Mouse (Mus musculus) kidney, postnatal 0 days (tissue): Measurements from ENCODE around the gene P3h2. TPM values are rescaled to one million over a fixed set of nuclear protein-coding genes. Genes with fewer than 3 reads are reported as not detected.

ENCODE experiments used
- ATAC-seq: fragments of 200-750 bp; cut with Nextera tagmentation; replicated peaks from 2 replicates; pipeline ENCODE4 v1.8.0; 2017; ENCODE audit warnings: low read depth, moderate number of reproducible peaks, moderate TSS enrichment, moderate library complexity; ENCODE audit not compliant: low FRiP score
- DNase-seq: peaks from one replicate; pipeline ENCODE4 v3.0.0-alpha.2; 2016; ENCODE audit warnings: low spot score
- H3K27ac ChIP-seq: fragments of 300-500 bp; sonication (generic); 2 replicates; pipeline ENCODE4 v1.5.1; 2014; ENCODE audit warnings: mild to moderate bottlenecking
- H3K27me3 ChIP-seq: fragments of 300-500 bp; sonication (generic); 2 replicates; pipeline ENCODE4 v1.6.1; 2014; ENCODE audit warnings: low read length, mixed read lengths; ENCODE audit not compliant: insufficient read depth
- H3K36me3 ChIP-seq: fragments of 300-500 bp; sonication (generic); 2 replicates; pipeline ENCODE4 v1.6.1; 2014; ENCODE audit warnings: low read length, mixed read lengths; ENCODE audit not compliant: insufficient read depth
- H3K4me1 ChIP-seq: fragments of 300-500 bp; sonication (generic); replicated peaks from 2 replicates; pipeline ENCODE4 v1.6.1; 2014; ENCODE audit warnings: antibody characterized with exemption, low read length, mixed read lengths; ENCODE audit not compliant: insufficient read depth
- H3K4me2 ChIP-seq: fragments of 300-500 bp; sonication (generic); 2 replicates; pipeline ENCODE4 v1.6.1; 2014; ENCODE audit warnings: mild to moderate bottlenecking, low read length, moderate library complexity, mixed read lengths
- H3K4me3 ChIP-seq: fragments of 300-500 bp; sonication (generic); replicated peaks from 2 replicates; pipeline ENCODE4 v1.5.1; 2014; ENCODE audit warnings: low read depth, low read length
- H3K9ac ChIP-seq: fragments of 300-500 bp; sonication (generic); 2 replicates; pipeline ENCODE4 v1.6.1; 2014; ENCODE audit warnings: low read depth, low read length
- H3K9me3 ChIP-seq: fragments of 300-500 bp; sonication (generic); replicated peaks from 2 replicates; pipeline ENCODE4 v1.6.1; 2016; ENCODE audit warnings: low read length, inconsistent platforms, mixed read lengths
- CTCF ChIP-seq: IDR thresholded peaks from 2 replicates; pipeline ENCODE4 v1.5.1; 2016; ENCODE audit warnings: antibody characterized with exemption, low read depth, mild to moderate bottlenecking, moderate library complexity
- WGBS: fragments of 180-500 bp; shearing (Covaris S2); extraction: QIAGEN DNeasy Blood & Tissue Kit; methylation state at CpG from one replicate; pipeline ENCODE4 v1.1.7; 2014; 5-methylcytosine and 5-hydroxymethylcytosine counted together
- polyA plus RNA-seq: library from polyadenylated mRNA; unstranded; fragments of >200 nt; fragmentation: Nextera tagmentation; extraction: Ambion mirVana; gene quantifications from 2 replicates; pipeline ENCODE4 v1.2.1, GENCODE M21; 2015

P3h2 gene
- polyA plus RNA-seq, 1 experiment from 2014 or later: 14.7 TPM

DNA sequence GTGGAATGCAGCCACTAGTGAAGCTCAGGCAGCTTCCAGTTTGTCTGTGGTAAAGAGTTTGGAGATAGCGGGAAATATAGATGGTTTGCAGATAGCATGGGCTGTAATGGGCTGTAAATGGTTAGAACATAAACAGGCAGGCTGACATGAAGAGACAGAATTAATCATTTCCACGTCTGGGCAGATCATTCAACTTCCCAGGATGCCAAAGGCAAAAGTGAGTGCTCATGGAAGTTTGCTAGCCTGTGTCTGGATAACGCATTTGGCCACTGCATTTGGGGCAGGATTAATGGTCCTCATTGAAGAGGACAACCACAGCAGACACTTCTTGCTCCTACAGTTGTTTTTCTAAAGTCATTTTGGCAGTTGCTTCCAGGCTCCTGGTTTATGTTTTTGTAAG, 52.0 kb downstream of the P3h2 start:
- no peak overlapping the region for H3K9ac ChIP-seq
- 46% methylated on average over 3 of the region's 3 CpGs for WGBS
- H3K27ac ChIP-seq: no peak overlapping the region
- no peak for TF ChIP-seq CTCF
- no peaks in the 10 kb centered on the region for H3K27me3 ChIP-seq
- DNase-seq (no peak), ATAC-seq (no peak)
- H3K9me3 ChIP-seq: no peaks in the 10 kb centered on the region
- no peak overlapping the region for H3K4me2 ChIP-seq
- no peaks in the 10 kb centered on the region for H3K36me3 ChIP-seq
- H3K4me1 ChIP-seq: peaks cover 24% of the 10 kb centered on the region
- no peak overlapping the region for H3K4me3 ChIP-seq

GRCm38 (mm10) chr16:26049393-26050087, 56.0 kb downstream of the P3h2 start:
- Histone ChIP-seq H3K27me3 (no peaks in the 10 kb centered on the region), H3K27ac (peak overlapping the region; percentile 27), H3K4me3 (no peak overlapping the region), H3K9me3 (no peaks in the 10 kb centered on the region), H3K9ac (no peak overlapping the region), H3K36me3 (no peaks in the 10 kb centered on the region), H3K4me2 (no peak overlapping the region), H3K4me1 (peaks cover 24% of the 10 kb centered on the region)
- DNase-seq (peak; percentile 96), ATAC-seq (peak; percentile 92)
- no peak for TF ChIP-seq CTCF
- 17% methylated on average over 5 of the region's 5 CpGs for whole genome bisulfite sequencing

GRCm38 (mm10) chr16:26047870-26048269, 57.7 kb downstream of the P3h2 start:
- no peak overlapping the region for H3K9ac ChIP-seq
- DNase-seq (no peak), ATAC-seq (no peak)
- no peaks in the 10 kb centered on the region for H3K9me3 ChIP-seq
- H3K36me3 ChIP-seq: no peaks in the 10 kb centered on the region
- TF ChIP-seq CTCF: no peak
- 0 out of 2 replicates have a peak overlapping the region, but pooled peaks have one; percentile 27 for H3K27ac ChIP-seq
- peaks cover 18% of the 10 kb centered on the region for H3K4me1 ChIP-seq
- H3K27me3 ChIP-seq: no peaks in the 10 kb centered on the region
- H3K4me3 ChIP-seq: no peak overlapping the region
- 73% methylated on average over 3 of the region's 3 CpGs for WGBS
- H3K4me2 ChIP-seq: no peak overlapping the region

DNA sequence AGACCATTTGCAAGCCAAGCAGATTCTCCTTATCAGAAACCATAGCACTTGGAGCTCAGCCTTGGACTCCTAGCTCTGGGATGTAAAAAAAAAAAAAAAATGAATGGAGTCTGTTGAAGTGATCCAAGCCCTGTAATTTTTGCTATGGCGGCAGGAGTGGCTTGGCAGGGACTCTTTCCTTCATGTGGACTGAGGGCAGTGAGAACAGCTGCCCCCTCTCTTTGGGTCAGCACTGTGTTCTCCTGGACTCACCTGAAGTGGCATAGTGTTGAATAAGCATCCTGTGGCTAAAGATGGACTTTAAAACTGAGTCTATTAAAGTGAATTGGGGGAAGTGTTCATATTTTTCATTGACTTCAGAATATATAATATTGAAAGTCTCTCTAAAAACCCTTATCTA, 58.2 kb downstream of the P3h2 start:
- TF ChIP-seq CTCF: no peak
- WGBS: 87% methylated on average over 1 of the region's 1 CpGs
- Histone ChIP-seq H3K4me1 (peaks cover 19% of the 10 kb centered on the region), H3K4me3 (no peak overlapping the region), H3K9me3 (no peaks in the 10 kb centered on the region), H3K27ac (no peak overlapping the region), H3K36me3 (no peaks in the 10 kb centered on the region), H3K9ac (no peak overlapping the region), H3K4me2 (no peak overlapping the region), H3K27me3 (no peaks in the 10 kb centered on the region)
- ATAC-seq: no peak
- DNase-seq: no peak

- Histone ChIP-seq H3K27ac (no peak overlapping the region; the same call in 1 of the 2 replicates), H3K27me3 (no peaks in the 10 kb centered on the region), H3K4me3 (no peak overlapping the region), H3K9ac (no peak overlapping the region), H3K9me3 (no peaks in the 10 kb centered on the region), H3K4me1 (0 out of 2 replicates have a peak, but pooled peaks cover 6% of the 10 kb centered on the region), H3K4me2 (no peak overlapping the region), H3K36me3 (no peaks in the 10 kb centered on the region)
- TF ChIP-seq CTCF: no peak
- ATAC-seq (no peak), DNase-seq (no peak)
- 52% methylated on average over 2 of the region's 2 CpGs for WGBS
These were observed 63.7 kb downstream of the P3h2 start for GRCm38 (mm10) chr16:26041929-26042303.

DNA sequence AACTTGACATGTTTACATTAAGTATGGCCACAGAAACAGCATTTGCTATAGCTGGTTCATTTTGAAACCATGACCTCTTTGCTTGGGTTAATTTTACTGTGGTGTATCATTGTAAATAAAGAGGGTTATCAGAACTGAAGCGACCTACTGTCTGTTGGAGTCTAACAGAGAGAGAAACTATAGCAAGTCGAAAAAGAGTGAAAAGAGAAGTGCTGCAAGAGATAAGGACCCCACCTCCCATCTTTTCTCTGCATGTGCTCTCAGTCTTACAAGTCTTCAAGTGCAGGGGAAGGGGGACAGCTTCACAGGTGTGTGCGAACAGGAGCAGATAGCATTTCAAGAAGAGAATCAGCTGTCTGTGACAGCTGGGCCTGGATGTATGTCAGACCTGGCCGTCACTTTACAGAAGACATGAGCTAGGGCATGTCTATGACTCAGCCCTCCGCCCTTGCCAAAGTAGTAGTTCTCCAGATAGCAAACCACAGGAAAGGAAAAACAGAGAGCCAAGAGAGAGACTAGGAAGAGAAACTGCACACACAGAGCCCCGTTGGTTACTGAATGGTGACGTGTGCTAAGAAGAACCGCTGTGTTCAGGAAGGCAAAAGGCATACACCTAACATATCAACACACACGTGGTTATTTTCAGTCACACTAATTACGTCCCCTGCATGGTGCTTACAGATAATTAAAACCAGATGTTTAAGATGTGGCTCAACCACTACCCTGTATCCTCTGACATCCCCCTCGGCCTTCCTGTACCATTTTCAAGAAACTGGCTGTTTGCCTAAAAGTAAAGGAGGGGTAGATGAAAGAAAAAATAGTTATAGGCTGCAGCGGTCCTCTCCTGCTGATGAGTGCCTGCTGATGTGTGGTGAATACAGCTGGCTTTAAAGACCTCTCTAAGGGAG, 64.3 kb downstream of the P3h2 start:
- Histone ChIP-seq H3K9me3 (no peaks in the 10 kb centered on the region), H3K4me3 (no peak overlapping the region), H3K27me3 (no peaks in the 10 kb centered on the region), H3K36me3 (no peaks in the 10 kb centered on the region), H3K4me2 (no peak overlapping the region), H3K4me1 (0 out of 2 replicates have a peak, but pooled peaks cover 6% of the 10 kb centered on the region), H3K27ac (no peak overlapping the region; the same call in 1 of the 2 replicates), H3K9ac (no peak overlapping the region)
- 52% methylated on average over 12 of the region's 12 CpGs for WGBS
- peak; percentile 41 for DNase-seq
- TF ChIP-seq CTCF: no peak
- no peak for ATAC-seq
